Mouse (Mus musculus) midbrain, embryonic 12.5 days (tissue): ENCODE measurements at regions not wholly inside any gene's neighbourhood (a gene's known extent, or its start where the extent isn't known, plus 50 kb on each side); places are given as distances from the start of the nearest gene placed in this dataset.

Experiments used
- ATAC-seq: fragments of 200-750 bp; cut with Nextera tagmentation; 2 replicates; pipeline ENCODE4 v1.8.0; 2017; ENCODE audit warnings: low read depth, moderate TSS enrichment, moderate library complexity; ENCODE audit not compliant: low FRiP score
- H3K27ac ChIP-seq: fragments of 300-500 bp; sonication (generic); replicated peaks from 2 replicates; pipeline ENCODE4 v1.5.1; 2016; ENCODE audit warnings: mild to moderate bottlenecking
- H3K27me3 ChIP-seq: fragments of 300-500 bp; sonication (generic); 2 replicates; pipeline ENCODE4 v1.6.1; 2016; ENCODE audit warnings: mild to moderate bottlenecking
- H3K36me3 ChIP-seq: fragments of 300-500 bp; sonication (generic); 2 replicates; pipeline ENCODE4 v1.6.1; 2016
- H3K4me1 ChIP-seq: fragments of 300-500 bp; sonication (generic); 2 replicates; pipeline ENCODE4 v1.6.1; 2016
- H3K4me2 ChIP-seq: fragments of 300-500 bp; sonication (generic); replicated peaks from 2 replicates; pipeline ENCODE4 v1.6.1; 2016; ENCODE audit warnings: mild to moderate bottlenecking, moderate library complexity
- H3K4me3 ChIP-seq: fragments of 300-500 bp; sonication (generic); 2 replicates; pipeline ENCODE4 v1.5.1; 2016; ENCODE audit warnings: mild to moderate bottlenecking
- H3K9ac ChIP-seq: fragments of 300-500 bp; sonication (generic); replicated peaks from 2 replicates; pipeline ENCODE4 v1.6.1; 2016; ENCODE audit warnings: mild to moderate bottlenecking, moderate library complexity
- H3K9me3 ChIP-seq: fragments of 300-500 bp; sonication (generic); 2 replicates; pipeline ENCODE4 v1.6.1; 2016; ENCODE audit warnings: mild to moderate bottlenecking
- WGBS: fragments of 180-500 bp; shearing (Covaris S2); methylation state at CpG from one replicate; pipeline ENCODE4 v1.1.7; 2016; 5-methylcytosine and 5-hydroxymethylcytosine counted together

DNA sequence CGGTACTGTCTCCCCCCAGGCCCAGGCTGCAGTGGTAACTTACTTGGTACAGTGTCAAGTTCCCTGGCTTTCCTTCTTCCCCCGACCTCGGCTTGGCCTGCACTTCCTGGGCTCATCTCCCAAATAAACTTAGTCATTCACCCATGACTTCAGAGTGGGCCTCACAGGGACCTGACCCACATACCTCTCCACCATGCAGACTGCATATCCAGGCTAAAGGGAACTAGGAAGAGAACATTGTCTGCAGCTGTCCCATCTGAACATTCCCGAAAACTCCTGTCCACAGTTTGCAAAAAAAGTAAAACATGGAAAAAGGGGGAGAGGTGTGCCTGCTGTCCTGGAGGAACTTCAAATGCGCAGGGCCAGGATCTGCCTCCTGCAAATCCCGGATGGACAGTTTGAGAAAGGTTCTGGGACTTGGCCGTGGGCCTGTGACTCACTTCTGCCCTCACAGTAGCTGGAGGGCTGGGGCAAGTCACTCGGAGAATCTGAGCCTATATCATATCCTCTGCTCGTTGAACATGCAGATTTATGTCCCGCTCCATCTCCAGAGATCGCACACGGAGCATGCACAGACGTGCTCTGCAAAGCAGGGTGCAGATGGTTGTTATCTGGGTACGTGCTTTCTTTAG, 87.9 kb upstream of the Gsc start:
- Histone ChIP-seq H3K4me1 (no peaks in the 10 kb centered on the region), H3K9me3 (no peaks in the 10 kb centered on the region), H3K4me3 (no peak overlapping the region), H3K9ac (no peak overlapping the region), H3K4me2 (no peak overlapping the region), H3K36me3 (no peaks in the 10 kb centered on the region), H3K27me3 (no peaks in the 10 kb centered on the region), H3K27ac (no peak overlapping the region)
- 76% methylated on average over 14 of the region's 14 CpGs for WGBS
- ATAC-seq: no peak

DNA sequence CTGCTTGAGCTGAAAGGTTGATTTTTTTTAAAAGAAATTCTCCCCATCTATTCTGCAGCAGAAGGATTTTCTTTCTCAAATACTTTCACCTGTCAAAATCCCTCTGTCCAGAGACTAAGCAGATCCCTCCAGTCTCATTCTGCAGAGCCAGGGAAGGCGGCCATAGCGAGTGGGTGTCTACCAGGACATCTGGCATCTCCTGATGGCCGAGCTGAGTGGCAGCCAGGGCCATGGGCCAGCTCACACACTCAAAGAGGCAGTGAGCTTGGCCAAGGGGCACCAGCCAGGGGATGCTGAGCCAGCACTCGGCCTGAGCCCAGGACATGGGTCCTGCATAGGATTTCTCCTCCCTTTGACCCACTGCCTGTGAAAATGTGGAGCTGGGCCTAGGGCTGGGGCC, 84.6 kb upstream of the Gsc start:
- WGBS: 67% methylated on average over 4 of the region's 4 CpGs
- no peak for ATAC-seq
- Histone ChIP-seq H3K27ac (no peak overlapping the region), H3K4me2 (no peak overlapping the region), H3K36me3 (no peaks in the 10 kb centered on the region), H3K4me1 (0 out of 2 replicates have a peak, but pooled peaks cover 3% of the 10 kb centered on the region), H3K9ac (no peak overlapping the region), H3K27me3 (peaks cover 4% of the 10 kb centered on the region; the same call in 1 of the 2 replicates), H3K9me3 (no peaks in the 10 kb centered on the region), H3K4me3 (no peak overlapping the region)

DNA sequence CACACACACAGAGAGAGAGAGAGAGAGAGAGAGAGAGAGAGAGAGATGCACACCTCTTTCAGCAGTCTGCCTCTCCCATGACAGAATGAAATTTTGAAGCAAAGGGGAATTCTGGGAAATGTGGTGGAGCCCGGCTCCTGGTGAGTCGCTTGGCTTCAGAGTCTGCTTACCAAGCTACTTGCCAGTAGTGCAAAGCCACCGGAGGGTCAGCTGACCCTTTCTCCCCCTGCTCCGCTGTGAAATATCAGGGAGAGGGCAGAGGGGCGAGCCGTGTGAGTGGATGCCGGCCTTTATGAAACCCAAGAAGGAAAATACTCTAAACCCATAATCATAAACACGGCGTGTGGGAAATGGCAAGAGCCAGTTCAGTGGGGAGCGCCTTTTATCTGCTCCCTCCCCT, 84.2 kb upstream of the Gsc start:
- ATAC-seq: no peak
- WGBS: 80% methylated on average over 10 of the region's 10 CpGs

DNA sequence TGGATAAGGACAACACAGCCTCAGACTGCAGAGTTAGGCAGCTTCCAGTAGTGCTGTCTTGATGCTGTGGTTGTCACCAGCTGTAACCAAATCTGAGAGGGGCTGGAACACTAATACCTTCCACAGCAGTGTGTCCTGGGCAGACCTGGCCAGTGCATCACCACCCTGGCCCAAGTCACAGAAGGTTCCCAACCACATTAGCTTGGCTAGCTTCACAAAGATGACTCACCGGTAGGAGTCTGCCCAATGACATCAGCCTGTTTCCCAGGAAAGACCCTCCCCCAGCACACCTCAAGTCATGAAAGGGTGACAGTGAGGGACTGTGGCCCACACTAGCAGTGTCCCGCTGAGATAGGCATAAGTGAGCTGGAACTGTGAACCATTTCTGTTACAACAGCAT, 75.5 kb upstream of the Gsc start:
- H3K4me2 ChIP-seq: no peak overlapping the region
- H3K4me1 ChIP-seq: no peaks in the 10 kb centered on the region
- 91% methylated on average over 2 of the region's 2 CpGs for WGBS
- no peaks in the 10 kb centered on the region for H3K9me3 ChIP-seq
- H3K27ac ChIP-seq: no peak overlapping the region
- no peaks in the 10 kb centered on the region for H3K36me3 ChIP-seq
- no peak overlapping the region for H3K9ac ChIP-seq
- H3K27me3 ChIP-seq: no peaks in the 10 kb centered on the region
- ATAC-seq: no peak
- no peak overlapping the region for H3K4me3 ChIP-seq

More for the DNA sequence above, 84.2 kb upstream of the Gsc start:
- H3K27ac ChIP-seq: no peak overlapping the region
- no peak overlapping the region for H3K4me2 ChIP-seq
- H3K4me1 ChIP-seq: 0 out of 2 replicates have a peak, but pooled peaks cover 3% of the 10 kb centered on the region
- no peaks in the 10 kb centered on the region for H3K9me3 ChIP-seq
- H3K36me3 ChIP-seq: no peaks in the 10 kb centered on the region
- peaks cover 4% of the 10 kb centered on the region; the same call in 1 of the 2 replicates for H3K27me3 ChIP-seq
- H3K4me3 ChIP-seq: no peak overlapping the region
- H3K9ac ChIP-seq: no peak overlapping the region

DNA sequence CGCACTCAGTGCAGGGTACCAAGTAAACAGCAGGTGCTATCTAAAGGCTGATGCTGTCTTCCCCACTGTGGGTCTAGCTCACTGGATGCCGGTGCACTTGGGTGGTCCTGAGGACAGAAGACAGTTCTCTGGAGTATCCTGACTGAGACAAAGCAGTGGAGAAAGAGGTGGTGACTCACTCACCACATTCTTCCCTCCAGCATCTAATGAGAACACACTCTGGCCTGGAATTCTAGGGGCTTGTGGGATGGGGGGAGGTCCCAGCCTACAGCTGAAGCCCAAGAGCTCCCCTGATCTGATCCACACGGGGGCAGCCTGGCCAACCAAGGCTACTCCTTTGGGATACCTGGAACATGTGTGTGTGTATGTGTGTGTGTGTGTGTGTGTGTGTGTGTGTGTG, 74.4 kb upstream of the Gsc start:
- no peaks in the 10 kb centered on the region for H3K4me1 ChIP-seq
- WGBS: 80% methylated on average over 3 of the region's 3 CpGs

DNA sequence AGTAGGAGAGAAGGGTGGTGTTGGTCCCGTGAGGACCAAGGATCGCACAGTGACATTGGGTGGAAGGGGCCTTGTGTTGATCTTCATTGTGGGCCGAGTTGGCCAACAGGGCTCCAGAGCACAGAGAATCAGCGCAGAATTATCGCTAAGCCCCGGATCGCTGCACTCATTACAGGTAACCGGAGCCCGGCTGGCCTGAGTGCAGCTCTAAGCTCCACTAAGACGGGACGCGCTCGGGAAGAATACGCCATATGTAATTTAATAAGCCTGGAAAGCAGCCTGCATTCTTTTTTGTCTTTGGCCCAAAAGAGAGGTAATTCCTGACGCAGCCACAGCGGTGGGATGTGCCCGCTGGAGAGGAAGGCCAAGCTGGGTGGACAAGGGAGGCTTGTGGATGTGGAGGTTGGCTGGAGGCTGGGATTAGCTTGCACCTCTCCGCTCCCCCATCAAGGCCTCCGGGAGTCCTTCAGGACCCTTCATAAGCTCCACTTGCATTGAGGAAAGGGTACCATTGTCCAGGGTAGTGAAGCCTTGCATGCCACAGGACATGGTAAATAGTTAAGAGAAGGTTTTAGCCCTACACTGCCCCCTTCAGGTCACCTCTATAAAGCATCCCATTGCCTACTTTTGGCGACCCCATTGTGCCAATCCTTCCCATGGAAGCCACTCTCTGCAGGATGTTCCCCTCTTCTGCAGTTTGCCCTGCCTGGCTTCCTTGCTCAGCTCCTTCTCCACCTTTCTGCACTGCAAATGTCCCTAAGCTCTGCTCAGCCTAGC, 73.1 kb upstream of the Gsc start:
- no peaks in the 10 kb centered on the region for H3K36me3 ChIP-seq
- no peak for ATAC-seq
- H3K9ac ChIP-seq: no peak overlapping the region
- WGBS: 79% methylated on average over 20 of the region's 20 CpGs
- no peak overlapping the region for H3K4me3 ChIP-seq
- H3K27ac ChIP-seq: no peak overlapping the region
- no peaks in the 10 kb centered on the region for H3K4me1 ChIP-seq
- no peak overlapping the region for H3K4me2 ChIP-seq
- H3K9me3 ChIP-seq: no peaks in the 10 kb centered on the region
- no peaks in the 10 kb centered on the region for H3K27me3 ChIP-seq

More for the DNA sequence above, 74.4 kb upstream of the Gsc start:
- H3K9me3 ChIP-seq: no peaks in the 10 kb centered on the region
- H3K4me2 ChIP-seq: no peak overlapping the region
- no peak overlapping the region for H3K9ac ChIP-seq
- no peak overlapping the region for H3K27ac ChIP-seq
- no peak for ATAC-seq
- no peaks in the 10 kb centered on the region for H3K27me3 ChIP-seq
- no peaks in the 10 kb centered on the region for H3K36me3 ChIP-seq
- H3K4me3 ChIP-seq: no peak overlapping the region

DNA sequence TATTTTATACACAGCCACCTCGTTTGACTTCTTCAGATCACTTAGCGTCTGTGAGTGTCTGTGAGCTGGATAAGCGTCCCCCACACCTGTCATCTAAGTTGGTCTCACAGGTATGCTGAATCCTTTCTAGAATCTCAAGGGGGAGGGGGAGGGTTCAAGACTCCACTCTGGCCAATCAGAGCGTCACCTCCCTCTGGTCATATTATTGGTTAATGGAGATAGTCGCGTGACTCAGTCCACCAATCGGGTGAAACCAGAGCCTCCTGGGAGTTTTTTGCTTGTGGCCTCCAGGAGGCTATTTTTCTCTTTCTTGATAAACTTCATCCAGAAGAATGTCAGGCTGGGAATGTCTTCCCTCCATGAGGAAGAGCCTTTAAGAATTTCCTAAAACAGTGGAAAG, 66.8 kb upstream of the Gsc start:
- Histone ChIP-seq H3K4me3 (no peak overlapping the region), H3K4me1 (no peaks in the 10 kb centered on the region), H3K27me3 (no peaks in the 10 kb centered on the region), H3K27ac (no peak overlapping the region), H3K36me3 (no peaks in the 10 kb centered on the region), H3K9me3 (no peaks in the 10 kb centered on the region), H3K9ac (no peak overlapping the region), H3K4me2 (no peak overlapping the region)
- ATAC-seq: no peak
- 89% methylated on average over 7 of the region's 7 CpGs for WGBS

DNA sequence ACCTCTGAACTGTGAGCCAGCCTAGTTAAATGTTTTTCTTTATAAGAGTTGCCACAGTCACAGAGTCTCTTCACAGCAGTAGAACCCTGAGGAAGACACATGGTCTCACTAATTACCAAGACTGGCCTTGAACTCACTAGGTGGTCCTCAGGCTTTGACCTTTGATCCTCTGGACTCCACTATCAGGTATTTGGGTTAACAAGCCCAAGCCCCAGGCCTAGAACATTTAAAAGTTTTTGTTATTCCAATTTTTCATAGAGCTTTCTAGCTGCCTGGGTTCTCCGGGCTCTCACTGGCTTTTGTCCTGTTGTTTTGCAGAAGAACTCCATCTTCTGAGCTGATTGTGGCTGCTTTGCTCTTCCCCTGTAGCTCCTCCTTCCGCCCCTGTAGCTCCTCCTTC, 65.3 kb upstream of the Gsc start:
- WGBS: 89% methylated on average over 2 of the region's 2 CpGs
- no peak for ATAC-seq

DNA sequence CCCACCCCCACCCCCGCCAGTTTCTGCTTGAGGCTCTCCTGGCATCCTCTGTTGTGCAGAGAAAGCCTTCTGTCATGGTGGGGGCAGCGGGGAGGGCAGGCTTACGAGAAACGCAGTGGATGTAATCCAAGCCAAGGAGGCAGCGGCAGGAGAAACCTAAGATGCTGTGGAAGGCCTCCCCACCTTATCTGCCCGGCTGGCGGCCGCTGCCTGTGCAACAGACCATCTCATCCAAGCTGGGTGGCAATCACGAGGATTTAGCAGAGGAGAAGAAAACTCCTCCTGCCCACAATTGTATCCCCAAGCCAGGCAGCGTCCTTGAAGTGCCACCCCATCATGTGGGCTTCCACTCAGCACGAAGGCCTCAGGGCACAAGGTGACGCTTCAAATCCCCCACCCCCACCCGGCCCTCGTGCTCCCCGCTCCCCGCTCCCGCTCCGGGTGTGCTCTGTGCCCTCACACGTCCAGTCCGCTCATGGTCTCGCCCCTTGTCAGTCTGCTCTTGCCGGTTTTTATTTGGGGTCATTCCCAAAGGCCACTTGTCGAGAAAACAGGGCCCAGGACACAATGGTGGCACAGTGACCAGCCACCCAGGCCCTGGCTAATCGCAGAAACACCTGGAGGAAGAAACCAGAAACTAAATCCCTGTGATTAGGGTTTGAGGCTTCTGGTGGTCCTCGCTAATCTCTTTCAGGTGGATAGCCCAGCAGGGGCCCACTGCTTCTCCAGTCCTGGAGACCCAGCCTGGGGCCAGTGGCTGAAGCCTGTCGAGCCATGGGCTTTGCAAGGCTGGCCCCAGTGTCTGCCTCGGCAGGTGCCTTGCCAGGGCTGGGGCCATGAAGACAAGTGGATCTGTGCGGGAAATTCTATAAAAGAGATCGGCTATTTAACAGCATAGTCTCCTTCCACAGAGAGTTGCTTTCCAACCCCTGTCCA, 58.6 kb upstream of the Gsc start:
- no peak for ATAC-seq
- H3K4me1 ChIP-seq: peaks cover 8% of the 10 kb centered on the region
- no peak overlapping the region for H3K4me2 ChIP-seq
- H3K27me3 ChIP-seq: peaks cover 7% of the 10 kb centered on the region; the same call in 1 of the 2 replicates
- H3K9me3 ChIP-seq: no peaks in the 10 kb centered on the region
- no peak overlapping the region for H3K4me3 ChIP-seq
- WGBS: 15% methylated on average over 29 of the region's 29 CpGs
- H3K36me3 ChIP-seq: no peaks in the 10 kb centered on the region
- no peak overlapping the region for H3K9ac ChIP-seq
- no peak overlapping the region for H3K27ac ChIP-seq

More for the DNA sequence above, 65.3 kb upstream of the Gsc start:
- H3K9ac ChIP-seq: no peak overlapping the region
- no peaks in the 10 kb centered on the region for H3K9me3 ChIP-seq
- H3K4me3 ChIP-seq: no peak overlapping the region
- H3K36me3 ChIP-seq: no peaks in the 10 kb centered on the region
- H3K27me3 ChIP-seq: no peaks in the 10 kb centered on the region
- no peak overlapping the region for H3K4me2 ChIP-seq
- no peaks in the 10 kb centered on the region for H3K4me1 ChIP-seq
- no peak overlapping the region for H3K27ac ChIP-seq

DNA sequence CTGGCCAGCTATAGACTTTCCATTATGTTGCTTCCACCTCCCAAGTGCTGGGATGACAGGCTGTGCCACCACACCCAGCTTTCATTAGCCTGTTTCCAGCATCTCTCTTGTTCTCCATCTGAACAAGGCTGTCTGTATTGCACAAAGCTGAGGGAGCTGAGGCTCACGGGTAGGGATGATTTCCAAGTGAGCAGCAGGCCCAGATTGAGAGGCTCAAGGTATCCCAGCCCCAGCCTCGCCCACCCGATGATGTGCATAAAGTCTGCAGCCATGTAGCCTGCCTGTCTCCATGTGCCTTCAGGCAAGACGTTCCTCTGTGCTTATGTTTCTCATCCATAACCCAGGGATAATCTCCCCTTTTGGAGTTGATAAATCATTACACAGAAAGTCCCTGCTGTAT, 57.5 kb upstream of the Gsc start:
- no peak overlapping the region for H3K4me3 ChIP-seq
- WGBS: 82% methylated on average over 4 of the region's 4 CpGs
- no peak overlapping the region for H3K9ac ChIP-seq
- H3K4me1 ChIP-seq: peaks cover 8% of the 10 kb centered on the region
- H3K27me3 ChIP-seq: peaks cover 7% of the 10 kb centered on the region; the same call in 1 of the 2 replicates
- no peak for ATAC-seq
- H3K27ac ChIP-seq: no peak overlapping the region
- H3K36me3 ChIP-seq: no peaks in the 10 kb centered on the region
- no peak overlapping the region for H3K4me2 ChIP-seq
- peaks cover 1% of the 10 kb centered on the region; the same call in 1 of the 2 replicates for H3K9me3 ChIP-seq
